Mouse (Mus musculus) ES-Bruce4 (cell line): ENCODE results near the gene Onecut1. TPM values are rescaled to one million over a fixed set of nuclear protein-coding genes. Genes with fewer than 3 reads are reported as not detected.

ENCODE experiments used
- H3K27ac ChIP-seq: 2 replicates; pipeline ENCODE4 v1.5.1; 2012; ENCODE audit warnings: low read length, inconsistent platforms; ENCODE audit not compliant: insufficient read depth
- H3K27me3 ChIP-seq: 2 replicates; pipeline ENCODE4 v1.6.1; 2012; ENCODE audit warnings: mild to moderate bottlenecking, low read length, inconsistent platforms; ENCODE audit not compliant: control insufficient read depth, poor library complexity, insufficient read depth, severe bottlenecking
- H3K36me3 ChIP-seq: 2 replicates; pipeline ENCODE4 v1.6.1; 2012; ENCODE audit warnings: inconsistent platforms, mild to moderate bottlenecking, low read length, moderate library complexity; ENCODE audit not compliant: control insufficient read depth, poor library complexity, insufficient read depth, severe bottlenecking
- H3K4me1 ChIP-seq: one replicate; pipeline ENCODE4 v1.8.1; 2011; ENCODE audit warnings: low read length; ENCODE audit not compliant: control insufficient read depth, insufficient read depth
- H3K4me3 ChIP-seq: 2 replicates; pipeline ENCODE4 v1.5.1; 2011; ENCODE audit warnings: low read depth, mild to moderate bottlenecking, low read length
- H3K9ac ChIP-seq: 2 replicates; pipeline ENCODE4 v1.6.1; 2012; ENCODE audit warnings: low read depth, mild to moderate bottlenecking, inconsistent platforms; ENCODE audit not compliant: poor library complexity, severe bottlenecking
- H3K9me3 ChIP-seq: replicated peaks from 2 replicates; pipeline ENCODE4 v1.6.1; 2012; ENCODE audit warnings: mild to moderate bottlenecking, low read length, inconsistent platforms; ENCODE audit not compliant: control insufficient read depth, poor library complexity, insufficient read depth, severe bottlenecking
- CTCF ChIP-seq: IDR thresholded peaks from one replicate; pipeline ENCODE4 v1.8.1; 2011; ENCODE audit warnings: low read depth, low read length
- EP300 ChIP-seq: IDR thresholded peaks from 2 replicates; pipeline ENCODE4 v1.6.1; 2011; ENCODE audit warnings: low read depth, low read length; ENCODE audit not compliant: insufficient read depth
- POLR2A ChIP-seq: IDR thresholded peaks from one replicate; pipeline ENCODE4 v1.8.1; 2011; ENCODE audit warnings: low read length; ENCODE audit not compliant: insufficient read depth
- polyA plus RNA-seq: library from polyadenylated mRNA; stranded (reverse); fragments of >200 nt; gene quantifications from 2 replicates; pipeline ENCODE4 v1.2.4, GENCODE M21; 2011; ENCODE audit warnings: low read depth; ENCODE audit not compliant: missing spikeins, insufficient read depth, insufficient read length

The Onecut1 gene
- polyA plus RNA-seq, 1 experiment = not detected

- Histone ChIP-seq H3K4me1 (no peaks in the 10 kb centered on the region), H3K27ac (no peak overlapping the region), H3K9me3 (no peaks in the 10 kb centered on the region), H3K4me3 (no peak overlapping the region), H3K36me3 (no peaks in the 10 kb centered on the region), H3K9ac (no peak overlapping the region), H3K27me3 (peaks cover 36% of the 10 kb centered on the region)
- TF ChIP-seq POLR2A (no peak), CTCF (no peak), EP300 (no peak)
Measured at GRCm38 (mm10) chr9:74851601-74852000, 10.1 kb upstream of the Onecut1 start.

- Histone ChIP-seq H3K36me3 (no peaks in the 10 kb centered on the region), H3K9ac (no peak overlapping the region), H3K27ac (no peak overlapping the region), H3K27me3 (peaks cover 37% of the 10 kb centered on the region), H3K9me3 (no peaks in the 10 kb centered on the region), H3K4me3 (no peak overlapping the region), H3K4me1 (no peaks in the 10 kb centered on the region)
- no peak for TF ChIP-seq CTCF
- TF ChIP-seq POLR2A = no peak
- no peak for TF ChIP-seq EP300
Measured at GRCm38 (mm10) chr9:74852361-74852760, 9.4 kb upstream of the Onecut1 start.

GRCm38 (mm10) chr9:74853191-74854072, 8.3 kb upstream of the Onecut1 start:
- H3K36me3 ChIP-seq = no peaks in the 10 kb centered on the region
- H3K4me3 ChIP-seq = peak overlapping the region; percentile 13; the same call in 1 of the 2 replicates
- H3K27me3 ChIP-seq = peaks cover 38% of the 10 kb centered on the region
- H3K4me1 ChIP-seq = no peaks in the 10 kb centered on the region
- H3K27ac ChIP-seq = no peak overlapping the region
- no peak overlapping the region for H3K9ac ChIP-seq
- H3K9me3 ChIP-seq = no peaks in the 10 kb centered on the region
- TF ChIP-seq EP300 = no peak
- no peak for TF ChIP-seq POLR2A
- no peak for TF ChIP-seq CTCF

- Histone ChIP-seq H3K4me1 (no peaks in the 10 kb centered on the region), H3K27ac (no peak overlapping the region), H3K9ac (no peak overlapping the region), H3K9me3 (no peaks in the 10 kb centered on the region), H3K36me3 (no peaks in the 10 kb centered on the region), H3K27me3 (peaks cover 34% of the 10 kb centered on the region), H3K4me3 (peak overlapping the region; percentile 13; the same call in 1 of the 2 replicates)
- TF ChIP-seq POLR2A (no peak), CTCF (no peak), EP300 (no peak)
Measured at GRCm38 (mm10) chr9:74854073-74854591, 7.6 kb upstream of the Onecut1 start.

GRCm38 (mm10) chr9:74855446-74855845, 6.3 kb upstream of the Onecut1 start:
- Histone ChIP-seq H3K9me3 (no peaks in the 10 kb centered on the region), H3K4me1 (no peaks in the 10 kb centered on the region), H3K36me3 (no peaks in the 10 kb centered on the region), H3K4me3 (no peak overlapping the region), H3K27ac (no peak overlapping the region), H3K9ac (no peak overlapping the region), H3K27me3 (peaks cover 27% of the 10 kb centered on the region)
- TF ChIP-seq CTCF (no peak), EP300 (no peak), POLR2A (no peak)
